13 mouse cellular contexts compared by ENCODE assay signal in genomic region chr7:115625956-115626355, GRCm38 (mm10).
DNase-seq lines count a peak whose midpoint lies in the region; ATAC-seq and TF ChIP-seq lines count a peak whose summit lies in the region.
"Had no signal": no experiment of that assay in that cellular context is flagged by ENCODE, and none has a peak within 500 bp of the region (broad histone marks: within the 10 kb centered on the region; RNA-seq: fewer than 3 reads in every experiment).

No protein-coding gene starts in this region.

- peak overlapping the region; percentile 53; the same call in 1 of the 2 replicates for H3K27ac ChIP-seq in heart, embryonic 12.5 days (ENCODE audit: poor library complexity, severe bottlenecking)
- 0 out of 2 replicates have a peak overlapping the region, but pooled peaks have one; percentile 62 for H3K27ac ChIP-seq in lung, embryonic 15.5 days
- peak overlapping the region; percentile 62; the same call in 1 of the 2 replicates for H3K27ac ChIP-seq in embryonic facial prominence, embryonic 13.5 days
- peak overlapping the region; percentile 81 for H3K27ac ChIP-seq in limb, embryonic 14.5 days (replicated peaks; ENCODE audit: low read depth, low read length)
- H3K27ac ChIP-seq: liver, embryonic 13.5 days had no signal

- peaks cover 52% of the 10 kb centered on the region for H3K4me1 ChIP-seq in heart, embryonic 12.5 days (replicated peaks)
- peaks cover 41% of the 10 kb centered on the region for H3K4me1 ChIP-seq in lung, embryonic 15.5 days
- peaks cover 28% of the 10 kb centered on the region for H3K4me1 ChIP-seq in embryonic facial prominence, embryonic 13.5 days
- H3K4me1 ChIP-seq in limb, embryonic 14.5 days (ENCODE audit: control insufficient read depth, insufficient read depth, low read length): peaks cover 39% of the 10 kb centered on the region

- H3K4me3 ChIP-seq in heart, embryonic 12.5 days: no peak overlapping the region
- H3K4me3 ChIP-seq in lung, embryonic 15.5 days: no peak overlapping the region
- no peak overlapping the region for H3K4me3 ChIP-seq in embryonic facial prominence, embryonic 13.5 days
- no peak overlapping the region for H3K4me3 ChIP-seq in limb, embryonic 14.5 days (replicated peaks; ENCODE audit: low read length)
- H3K4me3 ChIP-seq: liver, embryonic 13.5 days had no signal

- 59% methylated on average over 4 of the region's 4 CpGs for WGBS in heart, embryonic 12.5 days
- WGBS in lung, embryonic 15.5 days: 27% methylated on average over 4 of the region's 4 CpGs
- WGBS in embryonic facial prominence, embryonic 13.5 days: 68% methylated on average over 4 of the region's 4 CpGs
- 23% methylated on average over 4 of the region's 4 CpGs for WGBS in limb, embryonic 14.5 days

- no peak for TF ChIP-seq POLR2A in limb, embryonic 14.5 days (IDR thresholded peaks at IDR 0.05; ENCODE audit: borderline replicate concordance, extremely low read depth, insufficient read depth, insufficient read length)

- H3K4me2 ChIP-seq in heart, embryonic 12.5 days: no peak overlapping the region
- H3K4me2 ChIP-seq in lung, embryonic 15.5 days: no peak overlapping the region
- H3K4me2 ChIP-seq in embryonic facial prominence, embryonic 13.5 days: no peak overlapping the region
- H3K4me2 ChIP-seq in limb, embryonic 14.5 days (replicated peaks; ENCODE audit: low read depth, low read length, severe bottlenecking): no peak overlapping the region
- H3K4me2 ChIP-seq: liver, embryonic 13.5 days had no signal

- no peak overlapping the region for H3K9ac ChIP-seq in heart, embryonic 12.5 days
- H3K9ac ChIP-seq in lung, embryonic 15.5 days: no peak overlapping the region
- H3K9ac ChIP-seq in embryonic facial prominence, embryonic 13.5 days: no peak overlapping the region
- H3K9ac ChIP-seq in limb, embryonic 14.5 days (ENCODE audit: low read depth, low read length, severe bottlenecking): no peak overlapping the region
- H3K9ac ChIP-seq: liver, embryonic 13.5 days had no signal

- no peaks in the 10 kb centered on the region for H3K27me3 ChIP-seq in heart, embryonic 12.5 days (replicated peaks)
- no peaks in the 10 kb centered on the region for H3K27me3 ChIP-seq in lung, embryonic 15.5 days
- peaks cover 3% of the 10 kb centered on the region; the same call in 1 of the 2 replicates for H3K27me3 ChIP-seq in embryonic facial prominence, embryonic 13.5 days
- no peaks in the 10 kb centered on the region for H3K27me3 ChIP-seq in limb, embryonic 14.5 days (ENCODE audit: control insufficient read depth, insufficient read depth, low read length)
- H3K27me3 ChIP-seq: liver, embryonic 13.5 days had no signal

- no peak for ATAC-seq in heart, embryonic 12.5 days (ENCODE audit: insufficient number of reproducible peaks, low FRiP score)
- ATAC-seq in lung, embryonic 15.5 days (ENCODE audit: borderline replicate concordance, extremely low read depth, low FRiP score, low TSS enrichment): no peak
- ATAC-seq in embryonic facial prominence, embryonic 13.5 days (ENCODE audit: insufficient number of reproducible peaks, insufficient read depth, low FRiP score, low TSS enrichment, low read depth): no peak
- ATAC-seq in limb, embryonic 14.5 days (ENCODE audit: low FRiP score, low read depth): no peak

- DNase-seq in heart, postnatal 4 days: no peak
- no peak for DNase-seq in lung, postnatal 4 days
- no peak for DNase-seq in limb, embryonic 14.5 days (ENCODE audit: low spot score)
- DNase-seq in thymus, adult 18-20 months: no peak
- DNase-seq: cerebellum, adult 18-20 months; gastrocnemius, postnatal 25 days; kidney, postnatal 10 days; liver, embryonic 13.5 days; lung, postnatal 36 days; midbrain, embryonic 14.5 days had no signal

- H3K36me3 ChIP-seq in heart, embryonic 12.5 days: no peaks in the 10 kb centered on the region
- no peaks in the 10 kb centered on the region for H3K36me3 ChIP-seq in lung, embryonic 15.5 days
- no peaks in the 10 kb centered on the region for H3K36me3 ChIP-seq in embryonic facial prominence, embryonic 13.5 days
- H3K36me3 ChIP-seq in limb, embryonic 14.5 days (ENCODE audit: control insufficient read depth, insufficient read depth, low read length): no peaks in the 10 kb centered on the region
- H3K36me3 ChIP-seq: liver, embryonic 13.5 days had no signal

- no peaks in the 10 kb centered on the region for H3K9me3 ChIP-seq in heart, embryonic 12.5 days (replicated peaks)
- H3K9me3 ChIP-seq in lung, embryonic 15.5 days: no peaks in the 10 kb centered on the region
- no peaks in the 10 kb centered on the region for H3K9me3 ChIP-seq in embryonic facial prominence, embryonic 13.5 days
- no peaks in the 10 kb centered on the region for H3K9me3 ChIP-seq in limb, embryonic 14.5 days (ENCODE audit: control insufficient read depth, low read length)
- H3K9me3 ChIP-seq: liver, embryonic 13.5 days had no signal
